Mouse (Mus musculus) thymus, adult 2 months (tissue): ENCODE data around the gene Ephx3.

Source experiments
- CTCF ChIP-seq: fragments of 200-500 bp; IDR thresholded peaks from 2 replicates; pipeline ENCODE4 v1.5.1; 2012; ENCODE audit warnings: mild to moderate bottlenecking, control low read depth, low read length, moderate library complexity, borderline replicate concordance; ENCODE audit not compliant: control insufficient read depth, poor library complexity, insufficient read depth; ENCODE audit errors: extremely low read depth
- POLR2A ChIP-seq: fragments of 200-500 bp; IDR thresholded peaks from 2 replicates; pipeline ENCODE4 v1.6.1; 2012; ENCODE audit warnings: mild to moderate bottlenecking, low read length, control low read depth, moderate library complexity; ENCODE audit not compliant: control insufficient read depth, poor library complexity, insufficient read depth; ENCODE audit errors: extremely low read depth

- peak; percentile 81 for TF ChIP-seq CTCF
- 0 out of 2 replicates have a peak, but pooled peaks have one; percentile 23 for TF ChIP-seq POLR2A
These were observed 46.2 kb downstream of the Ephx3 start for GRCm38 (mm10) chr17:32142907-32143854.
